Mouse (Mus musculus): Measurements from ENCODE around the gene Nup98. TPM values are rescaled to one million over a fixed set of nuclear protein-coding genes. Genes with fewer than 3 reads are reported as not detected.

The Nup98 gene
- polyA plus RNA-seq, 1 experiment from 2014 or later, result 30.8 TPM

DNA sequence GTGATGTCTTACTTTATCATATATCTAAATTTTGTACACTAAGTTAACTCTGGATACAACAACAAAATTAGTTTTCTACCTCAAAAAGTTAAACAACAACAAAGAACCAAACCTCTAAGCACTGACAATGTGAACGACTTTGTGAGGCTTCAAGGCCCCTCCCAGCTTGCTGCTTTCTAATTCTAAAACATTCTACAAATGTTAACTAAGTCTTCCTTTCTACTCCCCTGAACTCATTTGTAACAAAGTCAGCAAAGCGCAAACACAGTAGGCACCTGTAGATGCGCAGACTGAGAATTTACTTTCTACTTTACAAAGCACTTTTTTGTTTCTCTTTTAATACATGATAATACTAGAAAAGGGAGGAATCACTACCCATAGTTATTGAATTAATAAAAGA is 9.4 kb downstream of the Nup98 start:
- 86% methylated on average over 3 of the region's 3 CpGs for WGBS
- Histone ChIP-seq H3K9ac (no peak overlapping the region), H3K27ac (no peak overlapping the region), H3K4me1 (no peaks in the 10 kb centered on the region), H3K9me3 (no peaks in the 10 kb centered on the region), H3K4me3 (no peak overlapping the region), H3K27me3 (no peaks in the 10 kb centered on the region), H3K36me3 (no peaks in the 10 kb centered on the region; the same call in 1 of the 2 replicates), H3K4me2 (no peak overlapping the region)
- ATAC-seq (ENCODE audit: insufficient number of reproducible peaks, low FRiP score, low TSS enrichment, low read depth), result no peak

- Histone ChIP-seq H3K27me3 (no peaks in the 10 kb centered on the region), H3K9ac (no peak overlapping the region), H3K4me3 (no peak overlapping the region), H3K36me3 (peaks cover 57% of the 10 kb centered on the region), H3K27ac (no peak overlapping the region), H3K9me3 (no peaks in the 10 kb centered on the region), H3K4me1 (no peaks in the 10 kb centered on the region), H3K4me2 (no peak overlapping the region)
- WGBS, result 92% methylated on average over 1 of the region's 1 CpGs
- no peak for ATAC-seq (ENCODE audit: insufficient number of reproducible peaks, low FRiP score, low TSS enrichment, low read depth)
Observed at GRCm38 (mm10) chr7:102192356-102192755, 17.6 kb downstream of the Nup98 start.

GRCm38 (mm10) chr7:102183849-102184248 is 26.1 kb downstream of the Nup98 start:
- no peaks in the 10 kb centered on the region for H3K9me3 ChIP-seq
- ATAC-seq (ENCODE audit: insufficient number of reproducible peaks, low FRiP score, low TSS enrichment, low read depth), result no peak
- no peak overlapping the region for H3K4me2 ChIP-seq
- no peak overlapping the region for H3K4me3 ChIP-seq
- no peaks in the 10 kb centered on the region for H3K4me1 ChIP-seq
- H3K27ac ChIP-seq, result no peak overlapping the region
- 87% methylated on average over 3 of the region's 3 CpGs for WGBS
- no peak overlapping the region for H3K9ac ChIP-seq
- no peaks in the 10 kb centered on the region for H3K27me3 ChIP-seq
- H3K36me3 ChIP-seq, result peaks cover 60% of the 10 kb centered on the region

DNA sequence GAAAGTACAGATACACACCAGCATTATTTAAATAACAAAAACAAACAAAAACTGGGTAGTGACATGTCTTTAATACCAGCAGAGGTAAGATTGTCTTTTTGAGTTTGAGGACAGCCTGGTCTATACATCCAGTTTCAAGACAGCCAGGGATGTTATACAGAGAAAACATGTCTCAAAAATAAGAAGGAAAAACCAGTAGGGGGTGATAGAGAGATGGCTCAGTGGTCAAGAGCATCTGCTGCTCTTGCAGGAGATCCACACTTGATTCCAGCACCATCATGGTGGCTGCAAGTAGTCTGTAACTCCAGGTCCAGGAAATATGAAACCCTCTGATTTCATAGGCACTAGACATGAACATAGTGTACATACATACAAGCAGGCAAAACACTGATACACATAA is 39.7 kb downstream of the Nup98 start:
- Histone ChIP-seq H3K4me1 (no peaks in the 10 kb centered on the region), H3K4me2 (no peak overlapping the region), H3K36me3 (peaks cover 34% of the 10 kb centered on the region), H3K9me3 (no peaks in the 10 kb centered on the region), H3K27ac (no peak overlapping the region), H3K27me3 (no peaks in the 10 kb centered on the region), H3K9ac (no peak overlapping the region), H3K4me3 (no peak overlapping the region)
- ATAC-seq (ENCODE audit: insufficient number of reproducible peaks, low FRiP score, low TSS enrichment, low read depth), result no peak

GRCm38 (mm10) chr7:102153691-102154090 is 56.3 kb downstream of the Nup98 start:
- H3K27me3 ChIP-seq, result no peaks in the 10 kb centered on the region
- H3K9ac ChIP-seq, result no peak overlapping the region
- H3K4me3 ChIP-seq, result no peak overlapping the region
- no peak overlapping the region for H3K4me2 ChIP-seq
- 87% methylated on average over 5 of the region's 5 CpGs for WGBS
- H3K9me3 ChIP-seq, result no peaks in the 10 kb centered on the region
- ATAC-seq (ENCODE audit: insufficient number of reproducible peaks, low FRiP score, low TSS enrichment, low read depth), result no peak
- H3K36me3 ChIP-seq, result peaks cover 51% of the 10 kb centered on the region
- H3K4me1 ChIP-seq, result no peaks in the 10 kb centered on the region
- no peak overlapping the region for H3K27ac ChIP-seq

GRCm38 (mm10) chr7:102137898-102138297 is 72.1 kb downstream of the Nup98 start:
- Histone ChIP-seq H3K4me1 (no peaks in the 10 kb centered on the region), H3K36me3 (peaks cover 82% of the 10 kb centered on the region), H3K27me3 (no peaks in the 10 kb centered on the region), H3K9me3 (no peaks in the 10 kb centered on the region), H3K9ac (no peak overlapping the region), H3K27ac (no peak overlapping the region), H3K4me3 (no peak overlapping the region), H3K4me2 (no peak overlapping the region)
- ATAC-seq (ENCODE audit: insufficient number of reproducible peaks, low FRiP score, low TSS enrichment, low read depth), result no peak
- 95% methylated on average over 5 of the region's 5 CpGs for WGBS

DNA sequence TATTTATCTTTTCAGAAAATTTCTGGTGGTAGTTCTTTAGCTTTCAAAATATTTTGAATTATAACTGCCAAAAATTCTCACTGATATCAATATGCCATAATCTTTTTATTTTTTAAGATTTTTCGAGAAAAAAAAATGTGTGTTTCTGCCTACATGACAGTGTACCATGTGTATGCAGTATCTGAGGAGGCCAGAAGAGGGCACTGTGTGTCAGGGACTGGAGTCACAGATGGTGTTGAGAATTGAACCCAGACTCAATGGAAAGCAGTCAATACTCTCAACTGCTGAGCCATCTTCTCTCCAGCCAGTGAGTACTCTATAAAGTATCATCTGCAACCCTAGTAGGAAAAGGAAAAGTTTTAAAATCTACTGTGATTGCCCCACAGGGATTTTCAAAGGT is 72.5 kb downstream of the Nup98 start:
- no peak for ATAC-seq (ENCODE audit: insufficient number of reproducible peaks, low FRiP score, low TSS enrichment, low read depth)
- WGBS, result 91% methylated on average over 1 of the region's 1 CpGs

GRCm38 (mm10) chr7:102132395-102132794 is 77.6 kb downstream of the Nup98 start:
- no peaks in the 10 kb centered on the region for H3K4me1 ChIP-seq
- WGBS, result 86% methylated on average over 4 of the region's 4 CpGs
- no peak for ATAC-seq (ENCODE audit: insufficient number of reproducible peaks, low FRiP score, low TSS enrichment, low read depth)
- no peak overlapping the region for H3K4me3 ChIP-seq
- H3K36me3 ChIP-seq, result peaks cover 74% of the 10 kb centered on the region
- H3K9ac ChIP-seq, result no peak overlapping the region
- H3K27me3 ChIP-seq, result no peaks in the 10 kb centered on the region
- no peak overlapping the region for H3K4me2 ChIP-seq
- H3K27ac ChIP-seq, result no peak overlapping the region
- H3K9me3 ChIP-seq, result no peaks in the 10 kb centered on the region

More for the DNA sequence above, 72.5 kb downstream of the Nup98 start:
- no peak overlapping the region for H3K27ac ChIP-seq
- H3K9ac ChIP-seq, result no peak overlapping the region
- H3K4me1 ChIP-seq, result no peaks in the 10 kb centered on the region
- H3K9me3 ChIP-seq, result no peaks in the 10 kb centered on the region
- H3K27me3 ChIP-seq, result no peaks in the 10 kb centered on the region
- no peak overlapping the region for H3K4me2 ChIP-seq
- H3K4me3 ChIP-seq, result no peak overlapping the region
- H3K36me3 ChIP-seq, result peaks cover 83% of the 10 kb centered on the region

DNA sequence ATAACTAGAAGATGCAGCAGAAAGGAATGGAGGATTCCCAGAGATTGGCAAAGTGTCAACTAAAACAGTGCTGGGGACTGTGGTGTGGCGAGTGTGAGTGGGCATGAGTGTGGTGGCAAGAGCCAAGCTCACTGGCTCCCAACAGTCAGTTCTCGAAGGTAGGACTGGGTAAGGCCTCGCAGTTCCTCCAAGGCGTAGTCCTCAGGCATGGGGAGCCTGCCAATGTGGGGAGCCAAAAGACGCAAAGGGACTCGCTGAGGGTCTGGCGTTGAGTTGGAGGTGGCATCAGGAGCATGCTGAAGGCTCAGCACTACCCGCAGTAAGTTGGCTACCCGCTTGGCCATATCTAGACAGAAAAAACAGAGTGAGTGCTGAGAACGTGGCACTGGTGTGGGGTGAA is 89.7 kb downstream of the Nup98 start:
- ATAC-seq (ENCODE audit: insufficient number of reproducible peaks, low FRiP score, low TSS enrichment, low read depth), result no peak
- WGBS, result 94% methylated on average over 10 of the region's 10 CpGs

GRCm38 (mm10) chr7:102117382-102117781 is 92.6 kb downstream of the Nup98 start:
- Histone ChIP-seq H3K27ac (no peak overlapping the region), H3K27me3 (no peaks in the 10 kb centered on the region), H3K4me2 (no peak overlapping the region), H3K4me3 (no peak overlapping the region), H3K36me3 (peaks cover 41% of the 10 kb centered on the region), H3K9me3 (no peaks in the 10 kb centered on the region), H3K4me1 (no peaks in the 10 kb centered on the region; the same call in 1 of the 2 replicates), H3K9ac (no peak overlapping the region)
- 71% methylated on average over 6 of the region's 6 CpGs for WGBS
- no peak for ATAC-seq (ENCODE audit: insufficient number of reproducible peaks, low FRiP score, low TSS enrichment, low read depth)

More for the DNA sequence above, 89.7 kb downstream of the Nup98 start:
- H3K36me3 ChIP-seq, result peaks cover 71% of the 10 kb centered on the region
- no peak overlapping the region for H3K4me3 ChIP-seq
- no peak overlapping the region for H3K4me2 ChIP-seq
- H3K27ac ChIP-seq, result no peak overlapping the region
- H3K27me3 ChIP-seq, result no peaks in the 10 kb centered on the region
- no peaks in the 10 kb centered on the region; the same call in 1 of the 2 replicates for H3K4me1 ChIP-seq
- H3K9me3 ChIP-seq, result no peaks in the 10 kb centered on the region
- no peak overlapping the region for H3K9ac ChIP-seq

DNA sequence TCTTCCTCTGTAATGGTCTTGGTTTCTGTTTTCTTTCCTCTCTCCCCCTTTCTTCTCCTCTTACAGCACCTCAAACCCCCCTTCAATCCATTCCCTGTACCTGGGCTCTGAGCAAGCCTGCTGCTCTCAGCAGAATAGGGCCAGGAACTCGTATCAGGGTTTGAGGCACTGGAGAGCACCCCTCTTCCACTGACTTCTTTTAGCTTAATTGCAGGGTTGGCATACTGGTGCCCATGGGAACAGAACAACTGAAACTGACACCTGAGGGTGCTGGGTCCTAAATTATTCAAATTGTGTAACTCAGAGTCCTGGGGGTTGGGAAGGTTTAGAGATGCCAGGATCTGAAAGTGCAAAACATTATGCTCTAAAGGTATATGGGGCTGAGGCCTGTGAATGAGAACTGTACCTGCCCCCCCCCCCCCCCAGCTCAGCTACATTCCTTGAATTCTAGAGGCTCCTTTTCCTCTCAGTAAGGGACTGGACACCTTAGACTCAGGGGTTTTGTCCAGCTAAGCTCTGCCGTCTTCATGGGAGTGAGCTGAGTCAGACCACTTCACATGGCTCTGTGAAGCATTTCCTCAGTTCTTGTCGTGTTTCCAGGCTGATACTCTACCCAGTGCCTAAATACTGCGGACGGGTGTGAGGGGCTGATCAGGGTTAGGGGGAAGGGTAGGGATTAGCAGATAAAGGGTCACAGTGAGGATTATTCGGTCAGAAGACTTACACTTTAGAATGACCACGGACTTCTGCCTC is 93.2 kb downstream of the Nup98 start, which contains the start of gene Chrna10:
Chrna10 (minus strand) TSS at position 250 of the 753 bp plus-strand sequence.
- Histone ChIP-seq H3K27me3 (no peaks in the 10 kb centered on the region), H3K9me3 (no peaks in the 10 kb centered on the region), H3K36me3 (peaks cover 35% of the 10 kb centered on the region), H3K27ac (no peak within 1 kb of the TSS), H3K4me1 (no peaks in the 10 kb centered on the region; the same call in 1 of the 2 replicates), H3K9ac (no peak within 1 kb of the TSS), H3K4me2 (no peak within 1 kb of the TSS), H3K4me3 (no peak within 1 kb of the TSS)
- ATAC-seq (ENCODE audit: insufficient number of reproducible peaks, low FRiP score, low TSS enrichment, low read depth), result no peak
- WGBS, result 42% methylated on average over 7 of the region's 7 CpGs

DNA sequence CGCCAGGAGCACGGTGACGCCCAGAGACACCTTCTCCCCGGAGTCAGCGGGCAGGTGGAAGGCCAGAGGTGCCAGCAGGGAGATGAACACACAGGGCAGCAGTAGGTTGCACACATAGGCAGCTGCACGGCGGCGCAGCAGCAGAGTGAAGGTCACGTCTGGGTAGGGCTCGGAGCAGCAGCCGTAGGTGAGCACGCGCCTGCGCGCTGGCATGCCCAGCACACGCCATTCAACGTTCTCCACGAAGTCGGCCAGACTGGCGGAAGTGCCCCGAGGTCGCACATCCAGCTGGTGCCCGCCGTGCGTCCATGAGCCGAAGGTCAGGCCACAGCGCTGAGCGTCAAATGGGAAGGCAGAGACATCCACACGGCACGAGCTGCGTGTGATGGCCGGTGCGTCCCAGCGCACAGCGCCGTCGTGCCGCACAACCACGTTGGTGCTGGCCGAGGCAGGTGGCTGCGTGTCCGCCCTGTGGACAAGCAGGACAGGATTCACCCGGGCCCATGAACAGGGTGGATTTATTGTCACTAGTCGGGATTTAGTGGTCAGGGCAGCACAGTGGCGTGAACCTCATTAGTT is 96.7 kb downstream of the Nup98 start:
- no peak for ATAC-seq (ENCODE audit: insufficient number of reproducible peaks, low FRiP score, low TSS enrichment, low read depth)
- WGBS, result 80% methylated on average over 45 of the region's 45 CpGs

More for the DNA sequence above, 96.7 kb downstream of the Nup98 start:
- Histone ChIP-seq H3K9ac (no peak overlapping the region), H3K4me1 (peaks cover 1% of the 10 kb centered on the region; the same call in 1 of the 2 replicates), H3K9me3 (no peaks in the 10 kb centered on the region), H3K36me3 (peaks cover 2% of the 10 kb centered on the region; the same call in 1 of the 2 replicates), H3K4me2 (no peak overlapping the region), H3K27me3 (no peaks in the 10 kb centered on the region), H3K27ac (no peak overlapping the region), H3K4me3 (no peak overlapping the region)
